Mouse (Mus musculus): ENCODE results near the gene Pmf1.

Gene Pmf1

DNA sequence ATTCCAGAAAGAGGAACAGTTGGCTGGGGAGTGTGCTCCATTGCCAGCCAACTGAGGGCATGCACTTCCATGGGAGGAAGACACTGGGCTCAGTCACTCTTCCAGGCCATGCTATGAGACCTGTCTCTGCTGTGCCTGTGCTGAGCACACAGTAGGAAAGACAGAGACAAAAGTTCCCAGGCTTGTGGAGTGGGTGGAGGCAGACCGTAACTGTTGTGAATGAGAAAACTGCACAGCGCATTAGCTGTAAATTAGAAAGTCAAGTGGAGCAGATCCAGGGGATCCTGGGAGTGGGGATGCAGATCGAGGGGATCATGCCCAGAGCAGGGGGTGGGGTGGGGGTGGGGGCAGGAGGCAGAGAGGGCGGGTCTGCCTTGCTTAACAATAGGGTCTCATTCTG is 29.5 kb upstream of the Pmf1 start:
- no peak for DNase-seq (ENCODE audit: low read depth, low spot score)

DNA sequence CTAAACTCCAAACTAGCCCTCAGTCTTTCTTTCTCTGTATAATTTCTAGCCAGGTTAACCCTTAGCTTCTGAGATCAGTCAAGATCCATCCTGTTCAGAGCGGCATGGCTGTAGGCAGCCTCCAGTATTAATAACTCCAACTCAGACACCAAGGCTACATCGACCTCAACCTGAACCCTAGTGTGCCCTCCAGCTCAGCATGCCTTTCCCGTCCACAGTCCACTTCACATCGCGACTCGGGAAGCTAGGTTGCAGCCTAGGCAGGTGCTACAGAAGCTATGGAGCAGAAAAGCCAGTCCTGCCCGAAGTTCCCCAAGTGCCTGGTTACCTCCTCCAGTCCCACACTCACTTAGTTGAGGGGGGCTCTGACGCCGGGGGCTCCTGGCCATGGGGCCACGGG is 27.3 kb upstream of the Pmf1 start:
- no peak for DNase-seq (ENCODE audit: low read depth, low spot score)

- DNase-seq (ENCODE audit: low read depth, low spot score) = no peak
Measured at GRCm38 (mm10) chr3:88436395-88437201, 26.5 kb upstream of the Pmf1 start.

- DNase-seq (ENCODE audit: low read depth, low spot score) = no peak
Measured at GRCm38 (mm10) chr3:88435515-88435914, 25.4 kb upstream of the Pmf1 start.

DNA sequence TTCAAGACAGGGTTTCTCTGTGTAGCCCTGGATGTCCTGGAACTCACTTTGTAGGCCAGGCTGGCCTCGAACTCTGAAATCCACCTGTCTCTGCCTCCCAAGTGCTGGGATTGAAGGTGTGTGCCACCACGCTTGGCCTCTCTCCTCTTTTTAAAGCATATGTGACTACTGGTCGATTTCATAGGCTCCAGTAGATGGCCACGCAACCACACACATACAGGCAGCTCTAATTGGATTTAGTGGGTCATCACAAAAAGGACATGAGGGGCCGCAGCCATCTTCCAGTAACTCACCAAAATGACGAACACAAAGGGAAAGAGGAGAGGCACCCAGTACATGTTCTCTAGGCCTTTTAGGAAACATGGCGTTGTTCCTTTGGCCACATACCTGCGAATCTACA is 18.5 kb upstream of the Pmf1 start:
- peak; percentile 40 for DNase-seq (ENCODE audit: low read depth, low spot score)

GRCm38 (mm10) chr3:88427342-88427905 is 17.3 kb upstream of the Pmf1 start:
- DNase-seq (ENCODE audit: low read depth, low spot score) = no peak

- DNase-seq (ENCODE audit: low read depth, low spot score) = no peak
Measured at GRCm38 (mm10) chr3:88425708-88426420, 15.7 kb upstream of the Pmf1 start.

GRCm38 (mm10) chr3:88425330-88425689 is 15.2 kb upstream of the Pmf1 start:
- DNase-seq (ENCODE audit: low read depth, low spot score) = no peak

- DNase-seq (ENCODE audit: low read depth, low spot score) = peak; percentile 100
Measured at GRCm38 (mm10) chr3:88424605-88425329, 14.6 kb upstream of the Pmf1 start, which contains the start of gene Slc25a44. TSS of gene Slc25a44 (minus strand) at chr3:88425139.

- peak; percentile 18 for DNase-seq (ENCODE audit: low read depth, low spot score)
Measured at GRCm38 (mm10) chr3:88422020-88422720, 12.0 kb upstream of the Pmf1 start.

- DNase-seq (ENCODE audit: low read depth, low spot score) = no peak
Measured at GRCm38 (mm10) chr3:88420771-88421170, 10.6 kb upstream of the Pmf1 start.

- DNase-seq (ENCODE audit: low read depth, low spot score) = no peak
Measured at GRCm38 (mm10) chr3:88418016-88418415, 7.9 kb upstream of the Pmf1 start.

DNA sequence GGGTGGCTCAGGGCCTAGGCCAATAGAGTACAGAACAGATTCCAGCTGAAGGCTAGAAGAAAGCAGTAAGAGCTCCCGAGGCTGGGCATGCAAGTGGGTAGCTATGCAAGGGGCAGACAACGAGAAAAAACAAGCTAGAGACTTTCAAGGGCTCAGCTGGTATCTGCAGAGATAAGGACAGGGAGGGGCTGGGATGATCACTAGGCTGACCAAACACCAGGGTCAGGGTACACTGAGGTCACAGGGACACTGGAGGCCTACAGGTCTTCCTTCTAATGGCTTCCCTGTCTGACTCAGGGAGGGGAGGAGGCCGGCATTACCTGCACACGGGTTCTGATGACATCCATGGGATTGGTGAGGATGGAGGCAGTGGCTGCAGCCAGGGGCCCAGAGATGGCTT is 5.5 kb upstream of the Pmf1 start:
- DNase-seq (ENCODE audit: low read depth, low spot score) = no peak

- DNase-seq (ENCODE audit: low read depth, low spot score) = no peak
Measured at GRCm38 (mm10) chr3:88412636-88413035, 2.5 kb upstream of the Pmf1 start.

DNA sequence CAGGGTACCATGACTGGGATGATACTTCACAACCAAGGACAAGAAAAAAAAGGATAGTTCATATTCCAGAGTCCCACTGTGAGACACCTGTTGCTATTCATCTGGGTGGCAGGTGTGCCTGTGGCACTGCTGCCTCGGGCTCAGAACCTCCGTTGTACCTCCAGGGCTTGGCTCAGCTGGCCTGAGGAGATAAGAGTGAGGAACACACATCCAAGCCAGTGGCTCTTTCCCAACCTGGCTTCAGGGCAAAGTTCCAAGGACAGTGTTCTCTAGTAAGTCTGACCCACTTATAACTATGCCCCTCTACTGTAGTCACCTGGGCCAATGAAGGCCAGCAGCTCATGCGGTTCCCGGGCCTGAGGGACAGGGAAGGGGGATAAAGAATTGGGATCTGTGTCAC is 1.6 kb upstream of the Pmf1 start:
- DNase-seq (ENCODE audit: low read depth, low spot score) = no peak

DNA sequence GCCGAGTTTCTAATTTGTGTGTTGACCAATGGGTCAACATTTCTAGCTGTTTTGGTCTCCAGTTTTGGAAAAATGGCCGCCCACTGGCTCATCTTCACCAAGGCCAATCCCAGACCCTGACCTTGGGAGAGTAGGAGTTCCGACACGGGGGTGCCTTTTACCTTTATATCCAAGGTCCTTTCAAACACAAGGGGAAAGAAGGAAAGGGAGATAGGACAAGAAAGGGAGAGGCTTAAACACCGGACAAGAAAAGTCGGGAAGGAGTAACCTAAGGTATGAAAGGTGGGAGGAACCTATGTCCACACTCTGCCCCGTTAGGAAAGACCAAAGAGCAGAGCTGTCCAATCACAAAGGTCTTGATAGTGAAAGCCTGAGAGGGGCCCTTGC is 507 bp upstream of the Pmf1 start:
- DNase-seq (ENCODE audit: low read depth, low spot score) = no peak

DNA sequence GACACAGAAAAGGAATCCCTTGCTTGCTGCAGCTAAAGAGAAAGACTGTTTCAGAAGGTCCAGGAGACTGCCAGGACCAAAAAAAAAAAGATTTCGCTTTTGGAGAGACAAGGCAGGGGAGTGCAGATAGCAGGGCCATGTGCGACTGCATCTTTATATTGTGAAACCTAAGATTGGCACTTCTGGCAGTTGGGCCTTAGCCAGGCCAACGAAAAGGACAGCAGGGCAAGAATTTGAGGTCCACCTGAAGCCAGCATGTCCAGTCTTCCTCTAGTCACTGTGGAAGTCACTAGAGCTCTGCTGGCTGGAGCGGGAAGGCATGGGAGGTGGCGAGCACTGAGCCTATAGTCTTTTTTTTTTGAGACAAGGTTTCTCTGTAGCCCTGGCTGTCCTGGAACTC is 1.2 kb downstream of the Pmf1 start:
- DNase-seq (ENCODE audit: low read depth, low spot score) = peak; percentile 32

- peak; percentile 48 for DNase-seq (ENCODE audit: low read depth, low spot score)
Measured at GRCm38 (mm10) chr3:88407529-88407928, 2.6 kb downstream of the Pmf1 start.

DNA sequence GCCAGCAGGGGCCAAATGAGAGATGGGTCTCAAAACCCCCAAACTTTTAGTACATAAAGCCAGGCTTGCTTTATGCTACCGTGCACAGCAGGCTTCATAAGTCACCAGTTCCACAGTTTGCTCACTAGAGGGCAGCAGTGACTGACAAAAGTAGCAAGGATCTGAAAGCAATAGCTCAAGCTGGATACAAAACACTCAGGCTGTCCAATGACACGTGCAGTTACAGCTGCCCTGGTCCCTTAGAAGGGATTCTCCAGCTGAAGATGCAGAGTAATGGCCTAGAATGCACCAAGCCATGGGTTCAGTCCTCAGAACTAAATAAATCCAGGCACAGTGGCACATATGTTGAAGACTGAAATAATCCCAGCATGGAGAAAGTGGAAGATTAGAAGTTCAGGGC is 3.0 kb downstream of the Pmf1 start:
- DNase-seq (ENCODE audit: low read depth, low spot score) = peak; percentile 93

GRCm38 (mm10) chr3:88403522-88404230 is 6.5 kb downstream of the Pmf1 start:
- DNase-seq (ENCODE audit: low read depth, low spot score) = no peak

DNA sequence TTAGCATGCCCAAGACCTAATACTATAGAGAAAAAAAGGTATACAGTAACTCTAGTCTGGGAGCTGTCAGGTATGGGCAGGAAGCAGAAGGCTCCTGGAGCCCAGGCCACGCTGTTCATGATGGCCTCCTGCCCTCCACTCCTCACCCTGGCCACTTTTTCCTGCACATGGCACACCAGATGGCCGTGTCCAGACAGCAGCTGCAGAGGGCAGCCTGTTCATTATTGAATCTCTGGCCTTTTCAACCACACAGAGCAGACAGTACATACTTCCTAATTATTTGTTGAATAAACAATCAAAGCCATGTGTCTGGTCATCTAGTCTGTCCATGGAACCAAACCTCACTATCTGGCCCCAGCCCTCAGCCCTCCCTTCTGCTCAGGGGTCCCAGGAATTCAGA is 11.5 kb downstream of the Pmf1 start:
- no peak for DNase-seq (ENCODE audit: low read depth, low spot score)

Data from 3T3-L1 (cell line).